Mouse (Mus musculus): ENCODE measurements around the gene Spop.

DNA sequence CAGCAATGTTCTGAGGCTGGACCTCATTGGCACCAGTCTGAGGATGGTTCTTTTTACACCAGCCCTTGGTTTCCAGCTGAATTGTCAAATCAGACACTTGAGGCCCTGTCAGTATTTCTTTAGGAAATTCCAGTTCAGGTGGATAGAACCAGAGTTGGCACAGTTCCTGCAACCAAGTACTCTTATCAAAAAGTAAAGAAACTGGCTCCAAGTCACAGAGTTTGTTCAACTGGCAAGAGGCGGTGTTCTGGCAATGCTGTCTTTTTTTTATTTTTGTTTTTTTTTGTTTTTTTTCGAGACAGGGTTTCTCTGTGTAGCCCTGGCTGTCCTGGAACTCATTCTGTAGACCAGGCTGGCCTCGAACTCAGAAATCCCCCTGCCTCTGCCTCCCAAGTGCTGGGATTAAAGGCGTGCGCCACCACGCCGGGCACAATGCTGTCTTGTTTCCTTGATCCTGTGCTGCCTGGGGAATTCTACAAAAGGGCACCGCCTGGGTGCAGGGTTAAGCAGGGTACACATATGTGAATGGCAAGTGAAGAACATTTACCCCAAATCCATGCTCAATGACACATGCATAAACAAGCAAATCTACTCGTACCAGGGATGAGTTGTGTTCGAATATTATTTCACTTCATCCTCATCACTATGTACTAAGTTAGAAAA lies 4.3 kb upstream of the Spop start:
- no peak for TF ChIP-seq CTCF (IDR thresholded peaks at IDR 0.05; ENCODE audit: low read depth, low read length)
- TF ChIP-seq POLR2A (IDR thresholded peaks at IDR 0.05; ENCODE audit: extremely low read depth, insufficient read depth, low read length) = no peak

Data from liver, adult 2 months (tissue).